Mouse (Mus musculus) neural tube, embryonic 11.5 days (tissue): ENCODE data around the gene Prlr. TPM values are rescaled to one million over a fixed set of nuclear protein-coding genes. Genes with fewer than 3 reads are reported as not detected.

Experiments used
- ATAC-seq: fragments of 200-750 bp; cut with Nextera tagmentation; 2 replicates; pipeline ENCODE4 v1.8.0; 2017; ENCODE audit warnings: moderate number of reproducible peaks, mild to moderate bottlenecking, moderate TSS enrichment, moderate library complexity; ENCODE audit not compliant: insufficient read depth, low FRiP score, low TSS enrichment
- DNase-seq: peaks from one replicate; pipeline ENCODE4 v3.0.0-alpha.2; 2015; ENCODE audit warnings: low spot score
- H3K27ac ChIP-seq: fragments of 300-500 bp; sonication (generic); 2 replicates; pipeline ENCODE4 v1.5.1; 2014; ENCODE audit warnings: low read depth, mild to moderate bottlenecking, low read length
- H3K27me3 ChIP-seq: fragments of 300-500 bp; sonication (generic); 2 replicates; pipeline ENCODE4 v1.6.1; 2014; ENCODE audit warnings: mild to moderate bottlenecking, low read length, mixed read lengths; ENCODE audit not compliant: control insufficient read depth, insufficient read depth
- H3K36me3 ChIP-seq: fragments of 300-500 bp; sonication (generic); 2 replicates; pipeline ENCODE4 v1.6.1; 2014; ENCODE audit warnings: mild to moderate bottlenecking, low read length, moderate library complexity, mixed read lengths; ENCODE audit not compliant: control insufficient read depth, insufficient read depth
- H3K4me1 ChIP-seq: fragments of 300-500 bp; sonication (generic); 2 replicates; pipeline ENCODE4 v1.6.1; 2014; ENCODE audit warnings: low read length, mixed read lengths; ENCODE audit not compliant: control insufficient read depth, insufficient read depth
- H3K4me2 ChIP-seq: fragments of 300-500 bp; sonication (generic); 2 replicates; pipeline ENCODE4 v1.6.1; 2014; ENCODE audit warnings: low read depth, mild to moderate bottlenecking, moderate library complexity
- H3K4me3 ChIP-seq: fragments of 300-500 bp; sonication (generic); 2 replicates; pipeline ENCODE4 v1.5.1; 2014; ENCODE audit warnings: low read depth, low read length
- H3K9ac ChIP-seq: fragments of 300-500 bp; sonication (generic); 2 replicates; pipeline ENCODE4 v1.6.1; 2014; ENCODE audit warnings: mild to moderate bottlenecking, low read length
- H3K9me3 ChIP-seq: fragments of 300-500 bp; sonication (generic); 2 replicates; pipeline ENCODE4 v1.6.1; 2016; ENCODE audit warnings: low read length; ENCODE audit not compliant: control insufficient read depth
- WGBS: fragments of 180-500 bp; shearing (Covaris S2); extraction: QIAGEN DNeasy Blood & Tissue Kit; methylation state at CpG from one replicate; pipeline ENCODE4 v1.1.7; 2014; 5-methylcytosine and 5-hydroxymethylcytosine counted together
- polyA plus RNA-seq: library from polyadenylated mRNA; unstranded; fragments of >200 nt; fragmentation: Nextera tagmentation; extraction: Ambion mirVana; gene quantifications from 2 replicates; pipeline ENCODE4 v1.2.1, GENCODE M21; 2014

Prlr gene
- polyA plus RNA-seq, 1 experiment from 2014 or later = 0.25 TPM

GRCm38 (mm10) chr15:10276386-10276785 lies 99.3 kb downstream of the Prlr start:
- H3K4me2 ChIP-seq = no peak overlapping the region
- no peak overlapping the region for H3K9ac ChIP-seq
- DNase-seq = no peak
- ATAC-seq = no peak
- H3K36me3 ChIP-seq = no peaks in the 10 kb centered on the region
- H3K27me3 ChIP-seq = no peaks in the 10 kb centered on the region
- H3K27ac ChIP-seq = no peak overlapping the region
- H3K9me3 ChIP-seq = no peaks in the 10 kb centered on the region
- H3K4me3 ChIP-seq = no peak overlapping the region
- H3K4me1 ChIP-seq = no peaks in the 10 kb centered on the region

- Histone ChIP-seq H3K27ac (no peak overlapping the region), H3K4me2 (no peak overlapping the region), H3K9ac (no peak overlapping the region), H3K9me3 (no peaks in the 10 kb centered on the region), H3K4me3 (no peak overlapping the region), H3K27me3 (no peaks in the 10 kb centered on the region), H3K36me3 (no peaks in the 10 kb centered on the region), H3K4me1 (no peaks in the 10 kb centered on the region)
- DNase-seq (no peak), ATAC-seq (no peak)
- 81% methylated on average over 4 of the region's 4 CpGs for WGBS
These were observed 100.4 kb downstream of the Prlr start for GRCm38 (mm10) chr15:10277461-10277860.

GRCm38 (mm10) chr15:10281546-10281945 lies 104.5 kb downstream of the Prlr start:
- Histone ChIP-seq H3K9ac (no peak overlapping the region), H3K36me3 (no peaks in the 10 kb centered on the region), H3K27me3 (no peaks in the 10 kb centered on the region), H3K4me2 (no peak overlapping the region), H3K4me3 (no peak overlapping the region), H3K4me1 (no peaks in the 10 kb centered on the region), H3K9me3 (no peaks in the 10 kb centered on the region), H3K27ac (no peak overlapping the region)
- no peak for DNase-seq
- no peak for ATAC-seq
- 82% methylated on average over 5 of the region's 5 CpGs for WGBS

GRCm38 (mm10) chr15:10283661-10284060 lies 106.6 kb downstream of the Prlr start:
- Histone ChIP-seq H3K4me3 (no peak overlapping the region), H3K27ac (no peak overlapping the region), H3K4me2 (no peak overlapping the region), H3K9ac (no peak overlapping the region), H3K9me3 (no peaks in the 10 kb centered on the region), H3K27me3 (no peaks in the 10 kb centered on the region), H3K36me3 (no peaks in the 10 kb centered on the region), H3K4me1 (no peaks in the 10 kb centered on the region)
- DNase-seq (no peak), ATAC-seq (no peak)

- Histone ChIP-seq H3K4me2 (no peak overlapping the region), H3K36me3 (no peaks in the 10 kb centered on the region), H3K27ac (no peak overlapping the region), H3K4me3 (no peak overlapping the region), H3K9ac (no peak overlapping the region), H3K9me3 (no peaks in the 10 kb centered on the region), H3K27me3 (no peaks in the 10 kb centered on the region), H3K4me1 (no peaks in the 10 kb centered on the region)
- ATAC-seq = no peak
- WGBS = 84% methylated on average over 1 of the region's 1 CpGs
- DNase-seq = no peak
These were observed 119.5 kb downstream of the Prlr start for GRCm38 (mm10) chr15:10296570-10296969.

GRCm38 (mm10) chr15:10298058-10298457 lies 121.0 kb downstream of the Prlr start:
- H3K9me3 ChIP-seq = no peaks in the 10 kb centered on the region
- H3K4me3 ChIP-seq = no peak overlapping the region
- H3K27ac ChIP-seq = no peak overlapping the region
- no peak for ATAC-seq
- no peaks in the 10 kb centered on the region for H3K4me1 ChIP-seq
- no peaks in the 10 kb centered on the region for H3K27me3 ChIP-seq
- H3K36me3 ChIP-seq = no peaks in the 10 kb centered on the region
- 88% methylated on average over 1 of the region's 1 CpGs for WGBS
- no peak overlapping the region for H3K4me2 ChIP-seq
- DNase-seq = no peak
- no peak overlapping the region for H3K9ac ChIP-seq

- no peak overlapping the region for H3K27ac ChIP-seq
- H3K27me3 ChIP-seq = no peaks in the 10 kb centered on the region
- no peaks in the 10 kb centered on the region for H3K36me3 ChIP-seq
- H3K9ac ChIP-seq = no peak overlapping the region
- DNase-seq (no peak), ATAC-seq (no peak)
- no peaks in the 10 kb centered on the region for H3K9me3 ChIP-seq
- H3K4me3 ChIP-seq = no peak overlapping the region
- H3K4me1 ChIP-seq = no peaks in the 10 kb centered on the region
- 86% methylated on average over 3 of the region's 3 CpGs for WGBS
- H3K4me2 ChIP-seq = no peak overlapping the region
These were observed 122.4 kb downstream of the Prlr start for GRCm38 (mm10) chr15:10299467-10299866.

- no peak overlapping the region for H3K27ac ChIP-seq
- no peak overlapping the region for H3K9ac ChIP-seq
- H3K9me3 ChIP-seq = no peaks in the 10 kb centered on the region
- WGBS = 95% methylated on average over 1 of the region's 1 CpGs
- DNase-seq (no peak), ATAC-seq (no peak)
- H3K27me3 ChIP-seq = no peaks in the 10 kb centered on the region
- no peaks in the 10 kb centered on the region for H3K36me3 ChIP-seq
- H3K4me1 ChIP-seq = no peaks in the 10 kb centered on the region
- no peak overlapping the region for H3K4me2 ChIP-seq
- H3K4me3 ChIP-seq = no peak overlapping the region
These were observed 129.4 kb downstream of the Prlr start for GRCm38 (mm10) chr15:10306461-10306860.

GRCm38 (mm10) chr15:10311826-10312225 lies 134.8 kb downstream of the Prlr start:
- Histone ChIP-seq H3K36me3 (no peaks in the 10 kb centered on the region), H3K4me2 (no peak overlapping the region), H3K9ac (no peak overlapping the region), H3K9me3 (no peaks in the 10 kb centered on the region), H3K27me3 (no peaks in the 10 kb centered on the region), H3K4me3 (no peak overlapping the region), H3K4me1 (no peaks in the 10 kb centered on the region), H3K27ac (no peak overlapping the region)
- ATAC-seq = no peak
- no peak for DNase-seq
- WGBS = 77% methylated on average over 5 of the region's 5 CpGs
